Mouse (Mus musculus) lung, postnatal 25 days (tissue): Measurements from ENCODE around the gene Mfsd11.
A peak's percentile ranks its signal among the peaks of the same experiment; 100 is the strongest.
"Not testable (repeated sequence)": the region's sequence is repeated elsewhere in the genome, so short reads cannot be mapped to it uniquely, and the experiment has no call there.

Experiments used
- DNase-seq: peaks from one replicate; pipeline ENCODE4 v3.0.0; 2022; ENCODE audit warnings: low spot score

The Mfsd11 gene

DNA sequence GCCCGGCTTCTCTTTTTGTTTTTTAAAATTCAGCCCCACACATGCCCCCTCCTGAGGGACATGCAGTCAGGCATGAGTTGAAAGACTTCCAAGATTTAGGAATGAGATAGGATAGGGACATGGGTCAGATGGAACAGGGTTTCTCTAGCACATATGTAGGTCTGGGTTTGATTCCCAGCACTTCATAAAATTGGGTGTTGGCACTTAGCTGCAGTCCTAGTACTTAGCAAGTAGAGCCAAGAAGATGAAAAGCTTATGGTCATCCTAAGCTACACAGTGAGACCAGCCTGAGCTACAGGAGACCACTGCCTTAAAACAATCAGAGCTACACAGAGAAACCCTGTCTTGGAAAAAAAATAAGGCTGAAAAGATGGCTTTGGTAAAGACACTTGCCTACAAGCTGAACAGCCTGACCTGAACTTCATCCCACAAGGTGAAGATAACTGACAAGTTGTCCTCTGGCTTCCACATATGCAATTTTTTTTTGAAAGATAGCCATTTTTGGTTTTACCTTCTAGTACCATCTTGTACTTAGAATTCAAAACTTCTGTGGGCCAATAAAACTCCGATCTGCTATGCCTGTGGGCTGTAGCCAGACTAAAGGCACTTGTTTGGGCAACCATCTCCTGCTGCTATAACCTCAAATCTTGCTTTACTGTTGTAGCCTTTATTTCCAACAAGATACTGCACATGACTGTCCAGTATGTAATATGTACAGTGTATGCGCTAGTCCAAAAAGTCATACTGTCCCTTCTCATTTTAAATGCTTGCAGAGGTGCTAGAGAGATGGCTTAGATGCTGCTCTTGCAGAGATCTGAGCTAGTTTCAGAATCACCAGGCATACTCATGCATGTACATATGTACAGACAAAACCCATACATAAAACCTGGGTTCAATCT is 4.8 kb upstream of the Mfsd11 start:
- no peak for DNase-seq

DNA sequence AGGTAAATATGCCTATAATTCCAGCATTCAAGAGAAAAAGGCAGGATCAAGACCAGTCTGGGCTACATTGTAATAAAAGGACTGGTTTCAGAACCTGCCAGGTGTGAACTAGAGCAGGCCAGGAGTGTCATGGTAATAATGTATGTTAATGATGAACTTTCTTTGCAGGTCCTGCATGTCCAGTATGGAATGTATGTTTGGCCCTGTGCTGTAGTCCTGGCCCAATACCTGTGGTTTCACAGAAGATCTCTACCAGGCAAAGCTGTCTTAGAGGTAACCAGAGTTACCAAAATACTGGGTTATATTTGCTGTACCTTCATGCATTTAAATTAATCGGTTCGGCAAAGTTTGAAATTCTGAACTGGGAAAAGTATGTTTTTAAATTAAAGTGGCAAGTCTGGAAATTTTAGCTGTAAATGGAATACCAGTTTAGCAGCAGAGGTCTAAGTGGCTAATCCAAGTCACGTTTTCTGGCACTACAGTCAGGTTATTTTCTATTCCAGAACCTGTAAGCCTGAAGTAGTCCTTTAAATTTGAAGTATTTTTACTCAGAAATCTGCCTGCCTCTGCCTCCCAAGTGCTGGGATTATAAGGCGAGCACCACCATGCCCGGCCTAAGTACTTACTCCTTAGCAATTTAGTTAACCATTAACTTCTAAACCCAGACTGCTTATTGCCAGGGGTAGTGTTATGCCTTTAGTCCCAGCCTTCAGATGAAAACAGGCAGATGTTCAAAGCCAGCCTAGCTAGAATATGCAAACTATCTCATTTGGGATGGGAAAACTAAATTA is 4.0 kb upstream of the Mfsd11 start:
- no peak for DNase-seq

DNA sequence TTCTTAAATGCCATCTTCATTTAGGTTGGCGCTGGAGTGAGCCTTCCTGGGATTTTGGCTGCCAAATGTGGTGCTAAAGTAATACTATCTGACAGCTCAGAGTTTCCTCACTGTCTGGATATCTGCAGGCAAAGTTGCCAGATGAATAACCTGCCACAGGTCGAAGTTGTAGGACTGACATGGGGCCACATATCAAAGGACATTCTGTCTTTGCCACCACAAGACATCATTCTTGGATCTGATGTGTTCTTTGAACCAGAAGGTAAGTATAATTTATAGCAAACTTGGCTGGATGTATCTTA is 3.4 kb upstream of the Mfsd11 start:
- not testable (repeated sequence) for DNase-seq

DNA sequence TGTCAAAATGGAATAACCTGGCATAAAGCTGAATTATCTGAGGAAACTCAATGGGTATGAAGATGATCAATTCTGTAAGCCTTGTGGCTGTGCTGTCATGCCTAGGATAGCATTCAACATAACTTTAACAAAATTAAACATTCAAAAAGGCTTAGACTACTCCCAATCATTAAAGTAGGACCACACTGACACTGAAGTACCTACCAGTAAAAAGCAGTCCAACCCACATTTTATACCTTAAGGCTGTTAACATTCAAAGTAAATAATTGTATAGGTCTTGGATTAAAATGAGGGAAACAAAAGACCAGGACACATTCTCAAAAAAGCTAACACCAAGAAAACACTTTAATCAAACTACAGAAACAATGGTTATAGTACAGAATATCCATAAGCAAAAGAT is 2.7 kb upstream of the Mfsd11 start:
- DNase-seq: no peak

DNA sequence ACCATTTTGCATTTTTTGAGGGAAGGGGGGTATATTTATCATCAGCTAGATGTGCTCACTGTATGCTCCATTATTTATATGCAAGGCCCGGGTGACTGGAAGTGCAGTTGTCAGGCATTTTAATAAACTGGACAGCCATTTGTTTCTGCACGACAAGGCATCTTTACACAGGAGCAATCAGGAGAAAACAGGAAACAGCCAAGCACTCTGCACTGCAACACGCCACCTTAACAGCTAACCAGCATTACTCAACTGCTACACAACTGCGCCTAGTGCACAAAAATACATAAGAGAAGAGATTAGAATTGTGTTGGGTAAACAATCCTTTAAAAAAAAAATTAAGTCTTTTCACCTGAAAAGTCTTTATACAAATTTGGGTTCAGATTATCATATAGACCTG is 2.2 kb upstream of the Mfsd11 start:
- no peak for DNase-seq

DNA sequence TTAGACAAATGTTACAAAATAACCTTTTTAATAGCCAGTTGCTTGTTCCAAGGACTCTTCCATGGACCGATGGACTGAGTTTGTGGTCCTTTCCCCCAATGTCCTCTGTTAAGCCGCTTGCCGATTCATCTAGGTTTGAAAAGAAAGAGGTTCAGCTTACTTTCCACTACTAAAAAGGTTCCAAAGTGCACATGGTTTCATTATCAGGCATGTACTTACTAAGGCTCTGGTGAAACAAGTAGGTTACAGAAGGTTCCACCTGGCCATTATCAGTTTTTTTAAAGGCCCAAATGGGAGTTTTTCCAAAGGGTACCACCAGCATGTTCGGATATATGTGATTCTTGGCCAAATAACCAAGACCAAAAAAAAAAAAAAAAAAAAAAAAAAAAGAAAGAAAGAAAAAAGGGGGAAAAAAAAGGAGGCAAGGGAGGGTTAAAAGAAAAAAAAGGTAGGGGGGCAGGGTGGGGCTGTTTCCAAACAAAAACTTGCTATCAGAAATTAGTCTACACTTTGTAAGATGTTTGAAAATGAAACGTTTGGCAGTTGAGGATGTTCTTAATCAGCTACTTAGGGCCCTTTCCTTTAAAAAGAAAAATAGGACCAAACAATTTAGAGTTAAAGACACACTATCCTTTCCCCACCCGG is 1.3 kb upstream of the Mfsd11 start:
- no peak for DNase-seq

DNA sequence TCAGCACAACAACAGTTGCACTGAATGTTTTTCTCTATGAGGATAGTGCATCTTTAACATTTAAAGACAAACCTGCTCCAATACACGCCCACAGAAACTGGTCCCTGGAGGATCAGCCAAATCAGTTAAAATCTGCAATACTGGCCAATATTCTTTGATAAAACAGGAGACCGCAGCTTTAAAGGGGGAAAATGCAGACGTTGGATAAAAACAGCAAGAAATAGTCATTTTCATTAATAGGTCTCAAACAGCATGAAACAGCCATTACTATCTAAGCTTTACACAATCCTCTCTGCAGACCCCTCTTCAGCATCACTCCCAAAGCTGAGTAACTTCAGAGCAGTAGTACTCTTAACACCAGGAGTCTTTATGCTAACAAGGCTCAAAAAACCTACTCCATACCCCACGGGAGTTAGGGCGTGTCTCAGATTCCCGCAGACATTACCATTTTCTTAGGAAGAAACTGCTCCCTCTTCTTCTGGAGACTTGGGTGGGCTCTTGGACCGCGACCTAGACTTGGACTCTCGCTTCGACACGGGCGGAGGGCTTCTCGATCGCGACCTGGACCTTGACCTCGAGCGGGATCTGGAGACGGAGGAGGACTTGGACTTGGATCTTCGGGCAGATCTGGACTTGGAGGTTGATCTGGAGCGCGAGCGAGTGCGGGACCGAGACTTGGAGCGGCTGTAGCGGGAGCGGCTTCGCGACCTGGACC is 507 bp upstream of the Mfsd11 start:
- DNase-seq: no peak

DNA sequence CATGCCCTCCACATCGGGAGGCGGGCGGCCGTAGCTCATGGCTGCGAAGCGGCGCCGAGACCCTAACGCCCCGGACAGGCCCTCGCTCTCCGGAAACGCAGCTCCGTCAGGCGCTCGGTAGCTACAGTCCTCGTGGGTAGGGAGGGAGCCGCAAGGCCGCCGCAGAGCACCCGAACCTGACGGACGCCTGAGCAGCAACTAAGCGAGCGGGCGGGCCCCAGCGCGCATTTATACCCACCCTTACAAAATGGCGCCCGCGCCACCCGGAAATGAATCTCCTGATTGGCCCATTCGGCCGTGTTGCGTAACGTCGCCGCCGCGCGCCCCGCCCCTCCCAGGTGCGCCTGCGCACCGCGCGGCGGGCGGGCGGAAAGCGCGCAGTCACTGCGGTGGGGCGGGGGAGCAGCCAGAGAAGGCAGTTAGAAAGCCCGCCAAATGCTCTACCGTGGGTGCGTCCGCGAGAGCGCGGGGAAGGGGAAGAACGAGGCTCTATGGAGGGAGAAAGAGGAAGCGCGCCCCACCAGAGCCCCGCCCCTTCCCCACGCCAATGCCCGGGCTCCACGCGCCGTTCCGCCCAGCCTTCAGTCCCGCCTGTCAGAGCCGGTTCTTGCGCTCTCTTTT is 761 bp downstream of the Mfsd11 start, which contains the start of gene Srsf2:
Srsf2 (minus strand) TSS at position 204 of the 621 bp plus-strand sequence.
- peak; percentile 96 for DNase-seq

DNA sequence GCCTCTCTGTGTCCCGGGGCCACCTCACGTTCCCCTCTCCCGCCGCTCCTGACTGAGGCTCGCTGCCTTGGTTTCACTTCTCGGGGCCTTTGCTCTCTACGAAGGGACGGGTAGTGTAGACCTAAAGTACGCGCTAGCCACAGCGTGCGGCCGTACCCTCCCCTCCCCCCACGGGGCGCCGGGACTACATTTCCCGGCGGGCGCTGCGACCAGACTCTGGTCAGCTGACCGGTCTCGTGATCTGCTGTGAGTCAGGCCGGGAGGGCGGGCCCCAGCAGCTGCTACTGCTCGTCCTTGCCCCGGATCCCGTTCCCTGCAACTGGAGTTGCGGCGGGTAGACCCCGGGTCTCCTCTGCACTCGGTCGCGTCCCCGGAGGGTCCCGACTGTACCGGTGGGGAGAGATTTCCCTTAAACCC is 1.3 kb downstream of the Mfsd11 start:
- peak; percentile 97 for DNase-seq

DNA sequence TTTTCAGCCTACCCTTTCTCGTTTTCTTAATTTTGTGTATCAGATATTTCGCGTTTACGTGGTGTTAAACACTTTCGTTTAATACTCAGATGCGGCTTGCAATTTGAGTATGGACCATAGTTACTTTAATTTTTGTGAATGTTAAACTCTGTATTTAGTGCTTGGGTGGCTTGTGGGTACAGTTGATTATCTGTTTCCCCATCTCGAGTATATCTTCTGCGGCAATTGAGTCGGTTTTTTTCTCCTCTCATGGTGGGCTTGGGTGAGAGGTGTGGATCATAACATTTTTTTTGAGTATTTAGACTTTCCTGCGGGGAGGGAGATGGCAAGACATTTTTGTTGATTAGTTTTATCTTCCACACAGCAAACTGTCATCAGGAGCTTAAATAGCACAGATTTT is 2.0 kb downstream of the Mfsd11 start:
- DNase-seq: no peak

DNA sequence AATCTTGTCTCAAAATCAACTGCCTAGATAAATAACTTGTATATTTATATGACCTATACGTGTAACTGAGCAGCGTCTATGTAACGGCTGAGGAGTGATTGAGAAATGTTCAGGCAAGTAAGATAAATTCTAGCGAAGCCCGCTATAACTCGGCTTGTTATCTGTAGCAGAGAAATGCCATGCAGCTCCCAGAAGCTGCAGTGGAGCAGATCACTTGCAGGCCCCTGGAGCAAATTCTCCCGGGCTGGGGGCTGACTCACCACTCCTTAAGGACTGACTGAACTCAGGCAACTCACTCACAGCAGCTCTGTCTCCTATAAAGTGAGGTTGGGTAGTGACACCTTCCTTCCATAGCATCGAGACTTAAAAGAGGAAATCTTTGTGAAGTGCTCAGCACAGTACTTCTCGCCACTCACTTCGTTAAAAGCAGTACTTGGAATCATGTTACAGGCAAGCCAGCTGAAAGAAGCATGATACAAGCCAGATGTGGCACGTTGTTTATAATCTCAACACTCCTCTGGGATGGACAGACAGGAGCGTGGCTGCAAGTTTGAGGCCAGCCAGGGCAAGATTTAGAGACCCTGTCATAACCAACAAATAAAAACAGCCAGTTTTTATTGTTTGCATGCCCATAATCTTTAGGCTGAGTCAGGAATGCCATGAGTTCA is 5.1 kb downstream of the Mfsd11 start:
- DNase-seq: no peak

DNA sequence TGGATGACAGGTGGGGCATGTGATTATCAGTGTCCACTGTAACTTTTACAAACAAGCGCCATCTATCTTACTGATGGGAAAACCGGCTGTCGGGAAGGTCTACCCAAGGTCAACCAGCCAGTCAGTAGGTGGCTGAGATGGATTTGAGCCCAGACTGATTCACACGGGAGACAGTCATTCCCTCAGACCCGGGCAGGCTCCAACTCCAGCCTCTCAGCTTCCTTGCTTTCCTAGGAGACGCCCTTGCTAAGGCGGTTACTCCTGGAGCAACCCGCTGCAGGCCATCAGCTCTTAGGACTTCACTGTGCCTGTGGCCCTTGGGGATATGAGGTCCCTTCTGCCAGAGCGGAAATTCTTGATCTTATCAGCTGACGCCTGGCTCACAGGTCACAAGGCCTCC is 12.2 kb downstream of the Mfsd11 start:
- no peak for DNase-seq

DNA sequence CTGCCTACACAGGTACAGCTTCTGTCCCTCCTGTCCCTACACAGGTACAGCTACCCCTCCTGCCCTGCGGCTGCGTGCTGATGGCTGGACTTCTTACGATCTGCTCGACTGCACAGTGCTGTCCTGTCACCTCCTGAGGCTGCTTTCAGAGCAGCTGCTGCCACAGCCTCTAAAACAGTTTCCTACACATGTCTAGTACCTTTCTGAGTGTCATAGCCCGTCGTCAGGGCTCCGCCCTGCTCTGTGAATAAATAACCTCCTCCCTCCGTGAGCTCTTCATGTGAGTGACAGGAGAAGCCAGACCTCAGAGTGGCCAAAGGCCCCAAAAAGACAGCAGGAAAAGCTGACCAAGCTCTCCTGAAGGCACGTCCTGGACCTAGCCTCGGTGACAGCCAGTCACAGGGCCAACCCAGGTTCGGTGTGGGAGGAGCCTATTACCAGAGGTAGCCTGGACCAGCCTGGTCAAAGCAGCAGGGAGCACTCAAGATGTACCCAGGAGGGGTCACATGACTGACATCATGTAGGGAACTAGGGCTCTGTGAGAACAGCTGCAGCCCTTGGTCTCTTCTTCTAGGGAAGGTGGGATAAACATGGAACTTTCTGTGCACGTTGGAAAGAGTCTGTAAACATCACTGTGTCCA is 13.8 kb downstream of the Mfsd11 start:
- no peak for DNase-seq

DNA sequence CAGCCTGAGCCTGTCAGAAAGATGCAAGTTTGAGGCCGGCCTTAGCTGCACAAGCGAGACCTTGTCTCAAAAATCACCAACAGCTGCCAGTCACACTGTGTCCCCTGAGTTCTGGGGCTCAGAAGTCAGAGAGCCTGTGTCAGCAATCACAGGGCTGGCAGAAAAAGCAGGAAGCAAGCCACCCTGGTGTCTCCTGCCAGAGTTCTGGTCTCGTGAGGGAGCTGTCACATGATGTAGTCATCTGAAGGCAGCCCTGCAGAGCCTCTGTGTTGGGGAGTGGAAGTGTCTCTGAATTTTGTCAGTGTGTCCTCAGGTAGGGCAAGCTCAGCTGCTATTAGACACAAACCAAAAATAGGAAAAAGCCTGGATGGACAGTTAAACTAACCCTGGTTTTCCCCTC is 15.9 kb downstream of the Mfsd11 start:
- no peak for DNase-seq

DNA sequence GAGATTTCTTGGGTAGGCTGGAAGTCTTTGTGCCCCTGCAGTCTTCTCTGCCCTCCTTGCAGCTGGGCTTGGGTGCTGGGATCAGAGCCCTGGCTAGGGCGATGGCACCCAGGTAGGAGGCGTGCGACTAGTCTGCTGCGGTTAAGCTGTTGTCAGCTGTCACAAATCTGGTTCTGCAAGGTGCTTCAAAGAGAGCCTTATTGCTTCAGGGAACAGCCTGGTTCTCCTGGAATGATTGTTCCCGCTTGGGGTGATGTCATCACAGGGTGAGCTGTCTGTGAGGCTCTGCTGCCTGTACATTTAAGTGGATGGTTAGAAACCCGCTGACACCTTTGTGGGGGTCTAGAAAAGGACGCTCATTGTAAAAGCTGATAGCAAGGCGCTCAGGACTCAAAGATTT is 17.0 kb downstream of the Mfsd11 start:
- DNase-seq: peak; percentile 45

DNA sequence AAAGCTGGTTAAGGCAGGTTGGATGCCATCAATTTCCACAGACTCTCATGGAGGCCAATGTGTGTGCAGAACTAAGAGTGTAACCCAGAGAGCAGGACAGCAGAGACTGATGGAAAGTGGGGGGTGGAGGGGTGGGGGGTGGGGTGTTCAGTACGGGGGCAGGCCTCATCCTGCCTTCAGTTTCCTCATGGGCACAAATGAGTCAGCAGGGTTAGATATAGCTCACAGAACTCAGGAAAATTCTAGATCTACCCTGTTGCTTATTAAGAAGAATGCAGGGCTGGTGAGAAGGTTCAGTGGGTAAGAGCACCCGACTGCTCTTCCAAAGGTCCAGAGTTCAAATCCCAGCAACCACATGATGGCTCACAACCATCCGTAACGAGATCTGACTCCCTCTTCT is 17.4 kb downstream of the Mfsd11 start:
- no peak for DNase-seq

DNA sequence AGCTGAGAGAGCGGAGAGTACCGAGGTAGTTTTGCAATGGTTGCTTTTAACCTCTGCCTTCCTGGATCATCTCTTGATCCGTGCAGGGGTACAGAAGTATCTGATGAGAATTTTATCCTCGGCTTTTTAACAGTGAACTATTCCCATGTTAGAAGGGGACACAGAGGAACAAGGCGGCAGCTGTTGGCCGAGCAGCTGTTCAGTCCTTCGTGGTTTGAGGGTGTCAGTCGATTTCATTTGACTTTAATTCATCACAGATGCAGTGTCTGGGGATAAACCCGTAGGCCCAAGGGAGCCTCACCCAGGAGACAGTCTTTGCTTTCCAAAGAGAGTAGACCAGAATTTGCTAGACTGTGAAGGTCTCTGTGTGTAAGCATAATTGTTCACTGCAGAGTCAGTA is 19.3 kb downstream of the Mfsd11 start:
- no peak for DNase-seq

DNA sequence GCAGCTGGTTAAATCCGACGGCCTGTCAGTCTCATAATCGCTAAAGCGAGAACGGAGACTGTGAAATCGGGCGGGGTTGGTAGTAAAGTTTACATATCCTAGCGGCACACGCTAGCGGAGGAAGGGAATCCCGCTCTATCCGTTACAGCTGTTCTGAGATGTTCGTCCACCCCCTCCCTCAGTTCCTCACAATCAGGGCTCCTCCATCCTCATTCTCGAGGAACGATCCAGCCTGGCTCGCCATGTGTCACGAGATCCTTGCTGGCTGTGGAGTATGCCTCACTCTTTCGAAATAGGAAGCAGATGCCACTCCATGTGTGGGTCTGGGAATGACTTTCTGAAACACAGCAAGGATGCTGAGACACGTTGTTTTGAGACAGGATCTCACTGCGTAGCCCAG is 21.7 kb downstream of the Mfsd11 start:
- DNase-seq: no peak

DNA sequence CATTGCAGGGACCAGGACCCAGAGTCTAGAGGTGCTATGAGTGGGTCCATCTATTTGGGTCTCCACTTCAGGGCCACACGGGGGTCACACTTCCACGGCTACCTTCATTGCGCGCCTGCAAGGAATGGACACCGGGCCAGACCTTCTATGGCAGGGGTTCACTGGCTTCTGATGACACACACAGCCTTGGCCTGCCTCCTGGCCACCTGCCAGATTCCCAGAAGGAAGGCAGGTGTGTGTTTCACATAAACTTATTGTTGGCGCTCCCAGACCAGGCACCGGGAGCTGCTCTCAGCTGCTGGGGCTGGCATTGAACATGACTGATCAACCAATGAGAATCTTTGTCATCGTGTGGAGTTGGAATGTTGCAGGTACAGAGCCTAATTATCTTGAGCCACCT is 26.2 kb downstream of the Mfsd11 start:
- no peak for DNase-seq

DNA sequence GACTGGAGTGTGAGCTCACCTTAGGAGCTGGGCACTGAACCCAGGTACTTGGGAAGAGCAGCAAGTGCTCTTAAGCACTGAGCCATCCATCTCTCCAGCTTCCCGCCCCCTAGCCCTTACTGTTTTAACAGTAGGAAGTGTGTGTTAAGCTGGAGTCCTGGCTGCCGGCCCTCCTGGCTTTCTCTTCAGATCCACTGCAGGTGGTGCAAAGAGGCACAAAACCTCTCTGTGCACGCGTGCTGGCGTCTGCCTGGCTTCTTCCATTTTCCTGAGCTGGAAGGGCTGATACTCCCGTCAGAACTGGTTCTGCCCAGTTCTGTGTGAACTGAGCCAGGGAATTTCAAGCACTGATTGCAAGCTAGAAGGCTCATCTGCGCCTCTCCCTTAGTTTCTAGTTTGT is 28.6 kb downstream of the Mfsd11 start:
- DNase-seq: no peak

DNA sequence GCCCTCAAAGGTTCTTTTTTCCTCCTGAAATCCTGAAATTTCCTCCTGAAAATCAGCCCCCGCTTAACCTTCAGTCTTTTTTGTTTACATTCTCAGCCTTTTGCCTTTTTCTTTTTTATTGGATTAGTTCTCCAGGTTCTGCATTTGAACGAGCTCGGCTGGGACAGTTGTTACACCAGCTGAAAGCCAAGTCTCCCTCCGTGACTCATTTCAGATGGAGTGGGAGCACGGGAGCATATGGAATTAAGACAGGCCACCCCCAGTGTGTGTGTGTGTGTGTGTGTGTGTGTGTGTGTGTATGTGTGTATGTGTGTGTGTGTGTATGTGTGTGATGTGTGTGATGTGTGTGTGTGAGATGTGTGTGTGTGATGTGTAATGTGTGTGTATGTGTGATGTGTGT is 29.2 kb downstream of the Mfsd11 start:
- no peak for DNase-seq
